Mouse (Mus musculus): ENCODE measurements around the gene Atxn7l1. TPM values are rescaled to one million over a fixed set of nuclear protein-coding genes. Genes with fewer than 3 reads are reported as not detected.
A peak's percentile ranks its signal among the peaks of the same experiment; 100 is the strongest.

The Atxn7l1 gene
- total and polyA plus RNA-seq, 2 experiments from 2014 or later: 15.8 to 24.9 TPM

DNA sequence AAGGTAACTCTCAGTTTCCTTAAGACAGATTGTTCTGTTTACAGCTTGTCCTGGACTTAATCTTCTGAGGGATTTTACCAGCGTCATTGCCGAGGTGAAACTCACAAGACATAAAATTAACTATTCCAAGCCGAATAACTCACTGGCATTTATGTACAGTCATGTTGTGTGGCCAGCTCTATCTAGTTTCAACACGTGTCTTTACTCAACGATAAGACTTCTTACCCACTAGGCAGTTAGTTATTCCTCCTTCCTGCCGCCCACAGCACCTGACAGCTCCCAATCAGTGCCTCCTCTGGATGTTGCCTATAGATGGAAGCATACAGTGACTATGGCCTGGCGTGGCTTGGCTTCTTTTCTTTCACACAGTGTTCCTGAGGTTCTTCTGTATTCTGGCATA is 161.2 kb downstream of the Atxn7l1 start:
- TF ChIP-seq CTCF (IDR thresholded peaks at IDR 0.05; ENCODE audit: low read depth): no peak
- Histone ChIP-seq H3K9me3 (ENCODE audit: low read length) (no peaks in the 10 kb centered on the region), H3K36me3 (ENCODE audit: insufficient read depth, low read length) (no peaks in the 10 kb centered on the region), H3K27ac (no peak overlapping the region), H3K4me1 (ENCODE audit: insufficient read depth, low read length) (peaks cover 8% of the 10 kb centered on the region; the same call in 1 of the 2 replicates), H3K4me3 (ENCODE audit: low read length) (no peak overlapping the region), H3K4me2 (ENCODE audit: low read depth, low read length) (no peak overlapping the region), H3K9ac (replicated peaks; ENCODE audit: low read length) (no peak overlapping the region), H3K27me3 (ENCODE audit: insufficient read depth, low read length) (no peaks in the 10 kb centered on the region)
- ATAC-seq (no peak), DNase-seq (ENCODE audit: low spot score) (no peak)
- 88% methylated on average over 7 of the region's 7 CpGs for WGBS

DNA sequence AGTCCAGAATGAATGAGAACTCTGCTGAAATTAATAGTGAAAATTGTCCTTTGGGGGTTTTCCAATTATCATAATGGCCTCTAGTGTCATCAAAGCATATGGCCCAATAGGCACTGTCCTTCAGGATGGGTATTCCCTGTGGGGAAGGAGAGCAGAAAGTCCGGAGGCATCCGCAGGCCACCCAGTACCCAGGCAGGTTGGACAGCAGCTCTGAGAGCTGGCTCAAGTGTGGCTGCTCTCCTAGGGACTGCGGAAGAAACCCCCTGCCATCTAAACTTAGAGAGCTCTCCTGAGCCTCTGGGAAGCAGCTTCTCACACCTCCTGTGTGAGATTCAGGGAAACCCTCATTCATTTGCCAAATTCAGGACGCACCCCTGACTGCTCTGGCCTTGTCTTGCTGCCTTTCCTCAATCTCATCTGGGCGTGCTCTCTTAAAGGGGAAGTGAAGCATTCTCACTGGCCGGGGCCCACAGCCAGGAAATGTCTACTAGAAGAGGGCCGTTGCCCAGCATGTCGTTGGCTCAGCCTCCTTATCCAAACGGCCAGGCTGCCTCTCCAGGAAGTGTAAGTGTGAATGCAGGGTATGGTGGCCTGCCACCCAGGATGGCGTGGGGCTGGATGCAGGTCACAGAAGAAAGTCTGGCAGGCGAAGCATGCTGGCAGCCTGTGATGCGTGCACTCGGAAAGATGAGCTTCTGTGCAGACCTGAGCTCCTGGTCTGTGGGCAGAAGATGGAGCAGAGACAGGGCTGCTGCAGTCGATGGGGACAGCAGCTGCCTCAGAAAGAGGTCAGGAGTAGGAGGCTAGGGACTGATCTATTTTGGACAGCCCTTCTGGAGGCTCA is 166.6 kb downstream of the Atxn7l1 start:
- peaks cover 14% of the 10 kb centered on the region for H3K4me1 ChIP-seq (ENCODE audit: insufficient read depth, low read length)
- 8% methylated on average over 14 of the region's 14 CpGs for WGBS
- DNase-seq (ENCODE audit: low spot score) (peak; percentile 88), ATAC-seq (peak; percentile 91)
- peak overlapping the region; percentile 21; the same call in 1 of the 2 replicates for H3K9ac ChIP-seq (replicated peaks; ENCODE audit: low read length)
- no peaks in the 10 kb centered on the region for H3K9me3 ChIP-seq (ENCODE audit: low read length)
- no peaks in the 10 kb centered on the region for H3K36me3 ChIP-seq (ENCODE audit: insufficient read depth, low read length)
- peak overlapping the region; percentile 65 for H3K27ac ChIP-seq
- H3K4me2 ChIP-seq (ENCODE audit: low read depth, low read length): peak overlapping the region; percentile 43
- H3K4me3 ChIP-seq (ENCODE audit: low read length): peak overlapping the region; percentile 11
- no peak for TF ChIP-seq CTCF (IDR thresholded peaks at IDR 0.05; ENCODE audit: low read depth)
- no peaks in the 10 kb centered on the region for H3K27me3 ChIP-seq (ENCODE audit: insufficient read depth, low read length)

DNA sequence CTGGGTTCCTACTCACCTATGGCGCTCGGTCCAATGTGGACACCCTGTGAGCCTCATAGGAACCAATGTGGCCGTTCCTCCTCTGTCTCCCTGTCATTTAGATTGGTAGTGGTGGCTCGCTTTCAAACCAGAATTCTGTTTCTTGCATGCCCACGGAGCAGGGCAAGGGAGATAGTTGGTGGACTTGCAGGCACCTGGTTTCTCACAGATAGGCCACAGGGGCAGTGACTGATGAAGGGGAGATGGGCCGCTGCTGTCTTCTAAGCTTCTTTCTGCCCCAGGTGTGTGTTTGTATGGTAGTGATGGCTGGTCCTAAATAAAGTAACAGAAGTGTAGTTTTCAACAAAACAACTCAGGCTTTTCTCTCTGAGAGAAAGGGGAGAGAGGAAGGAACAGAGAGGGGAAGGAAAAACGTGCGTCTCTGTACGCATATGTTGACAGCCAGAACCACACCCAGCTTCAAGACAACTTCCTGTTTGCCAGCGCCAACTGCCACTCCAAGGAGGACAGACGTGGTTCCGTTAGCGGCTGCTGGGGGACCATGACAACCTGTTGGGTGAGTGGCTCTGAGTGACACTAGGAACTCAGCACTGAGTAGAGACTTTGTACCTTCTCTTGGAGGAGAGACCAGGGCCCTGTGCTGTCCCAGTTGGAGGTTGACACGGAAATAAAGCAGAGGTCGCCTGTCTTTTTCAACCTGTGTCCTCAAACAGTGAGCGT is 167.6 kb downstream of the Atxn7l1 start:
- DNase-seq (ENCODE audit: low spot score) (no peak), ATAC-seq (no peak)
- H3K4me3 ChIP-seq (ENCODE audit: low read length): no peak overlapping the region
- H3K4me1 ChIP-seq (ENCODE audit: insufficient read depth, low read length): peaks cover 14% of the 10 kb centered on the region
- 73% methylated on average over 16 of the region's 16 CpGs for WGBS
- H3K27me3 ChIP-seq (ENCODE audit: insufficient read depth, low read length): no peaks in the 10 kb centered on the region
- 0 out of 2 replicates have a peak overlapping the region, but pooled peaks have one; percentile 21 for H3K9ac ChIP-seq (replicated peaks; ENCODE audit: low read length)
- no peak for TF ChIP-seq CTCF (IDR thresholded peaks at IDR 0.05; ENCODE audit: low read depth)
- H3K27ac ChIP-seq: no peak overlapping the region
- no peaks in the 10 kb centered on the region for H3K9me3 ChIP-seq (ENCODE audit: low read length)
- peak overlapping the region; percentile 43; the same call in 1 of the 2 replicates for H3K4me2 ChIP-seq (ENCODE audit: low read depth, low read length)
- H3K36me3 ChIP-seq (ENCODE audit: insufficient read depth, low read length): no peaks in the 10 kb centered on the region

DNA sequence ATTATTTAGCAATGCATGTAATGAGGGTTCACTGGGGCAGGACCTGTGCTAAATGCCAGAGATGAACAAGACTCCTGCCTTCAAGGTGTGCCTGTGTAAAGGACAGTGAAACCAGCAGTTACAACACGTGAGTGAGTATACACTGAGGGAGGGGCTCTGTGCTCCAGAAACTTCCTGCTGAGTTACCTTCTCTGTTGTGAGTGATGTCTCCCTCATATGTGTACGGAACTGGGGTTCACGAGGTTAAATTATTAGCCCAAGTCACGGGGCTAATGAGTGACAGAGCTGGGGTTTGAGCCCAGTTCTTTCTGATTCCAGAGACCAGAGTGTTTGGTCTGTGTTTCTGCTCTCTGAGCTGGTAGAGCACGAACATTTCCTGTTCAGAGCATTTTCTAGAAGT is 168.3 kb downstream of the Atxn7l1 start:
- 73% methylated on average over 5 of the region's 5 CpGs for WGBS
- no peaks in the 10 kb centered on the region for H3K36me3 ChIP-seq (ENCODE audit: insufficient read depth, low read length)

DNA sequence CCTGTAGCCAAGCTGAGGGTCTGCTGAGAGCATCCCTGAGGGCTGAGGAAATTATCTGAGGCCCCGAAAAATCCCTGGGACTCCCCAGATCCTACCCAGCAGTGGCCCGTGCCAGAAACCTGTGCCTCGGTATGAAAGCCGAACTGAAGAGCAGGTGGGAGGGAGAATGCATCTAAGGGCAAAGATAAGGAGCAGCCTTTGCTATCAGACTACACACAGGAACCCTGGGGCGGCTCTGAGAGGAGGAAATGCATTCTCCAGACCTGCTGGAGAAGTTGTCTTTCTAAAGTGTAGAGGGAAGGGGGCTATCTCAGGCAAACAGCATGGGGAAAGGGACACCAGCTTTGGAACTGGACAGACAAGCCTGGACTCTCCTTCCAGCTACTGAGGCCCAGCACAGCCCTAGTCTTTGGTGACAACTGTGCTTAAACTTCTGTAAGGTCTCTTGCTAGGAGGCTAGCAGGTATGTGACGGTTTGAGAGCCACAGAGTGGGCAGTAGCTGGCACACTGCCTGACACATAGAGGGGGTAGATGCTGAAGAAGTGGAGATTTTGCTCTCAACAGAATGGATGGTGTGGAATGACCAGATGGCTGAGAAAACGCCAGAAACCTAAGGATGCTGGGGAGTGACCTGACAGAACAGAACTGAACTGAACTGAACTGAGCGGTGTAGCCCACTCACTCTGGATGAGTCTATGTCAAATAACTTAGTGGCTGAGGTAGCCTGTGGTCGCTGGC is 170.5 kb downstream of the Atxn7l1 start:
- no peak for DNase-seq (ENCODE audit: low spot score)
- H3K27me3 ChIP-seq (ENCODE audit: insufficient read depth, low read length): no peaks in the 10 kb centered on the region
- no peaks in the 10 kb centered on the region for H3K36me3 ChIP-seq (ENCODE audit: insufficient read depth, low read length)
- 76% methylated on average over 9 of the region's 9 CpGs for WGBS
- no peak overlapping the region for H3K4me2 ChIP-seq (ENCODE audit: low read depth, low read length)
- H3K4me3 ChIP-seq (ENCODE audit: low read length): no peak overlapping the region
- H3K9me3 ChIP-seq (ENCODE audit: low read length): no peaks in the 10 kb centered on the region
- H3K4me1 ChIP-seq (ENCODE audit: insufficient read depth, low read length): peaks cover 14% of the 10 kb centered on the region
- no peak overlapping the region for H3K27ac ChIP-seq
- no peak for TF ChIP-seq CTCF (IDR thresholded peaks at IDR 0.05; ENCODE audit: low read depth)
- ATAC-seq: no peak
- H3K9ac ChIP-seq (replicated peaks; ENCODE audit: low read length): no peak overlapping the region

More for the DNA sequence above, 168.3 kb downstream of the Atxn7l1 start:
- Histone ChIP-seq H3K27ac (no peak overlapping the region), H3K4me3 (ENCODE audit: low read length) (no peak overlapping the region), H3K27me3 (ENCODE audit: insufficient read depth, low read length) (no peaks in the 10 kb centered on the region), H3K4me1 (ENCODE audit: insufficient read depth, low read length) (peaks cover 14% of the 10 kb centered on the region), H3K9ac (replicated peaks; ENCODE audit: low read length) (no peak overlapping the region), H3K9me3 (ENCODE audit: low read length) (no peaks in the 10 kb centered on the region), H3K4me2 (ENCODE audit: low read depth, low read length) (no peak overlapping the region)
- ATAC-seq: no peak
- no peak for TF ChIP-seq CTCF (IDR thresholded peaks at IDR 0.05; ENCODE audit: low read depth)
- DNase-seq (ENCODE audit: low spot score): no peak

DNA sequence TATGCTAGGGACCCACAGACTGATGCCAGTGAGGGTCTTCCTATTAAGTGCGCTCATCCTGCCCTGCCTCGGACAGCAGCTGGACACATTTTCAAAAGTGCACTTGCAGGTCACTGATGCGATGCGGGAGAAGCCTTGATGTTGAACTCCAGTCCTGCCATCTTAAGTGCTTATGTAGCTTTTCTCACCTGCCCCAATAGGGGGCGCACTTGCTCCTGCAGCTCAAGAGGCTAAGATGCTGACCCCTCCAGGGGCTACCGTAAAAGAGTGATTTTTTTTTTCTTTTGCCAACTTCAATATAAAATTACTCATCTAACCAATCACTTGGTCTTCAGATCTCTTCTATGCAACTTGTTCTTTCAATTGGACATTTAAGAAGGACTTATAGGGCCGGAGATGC is 175.1 kb downstream of the Atxn7l1 start:
- TF ChIP-seq CTCF (IDR thresholded peaks at IDR 0.05; ENCODE audit: low read depth): peak; percentile 29; the same call in 1 of the 2 replicates
- H3K27ac ChIP-seq: no peak overlapping the region
- no peak for DNase-seq (ENCODE audit: low spot score)
- no peak overlapping the region for H3K9ac ChIP-seq (replicated peaks; ENCODE audit: low read length)
- H3K4me1 ChIP-seq (ENCODE audit: insufficient read depth, low read length): no peaks in the 10 kb centered on the region
- WGBS: 79% methylated on average over 7 of the region's 7 CpGs
- H3K36me3 ChIP-seq (ENCODE audit: insufficient read depth, low read length): no peaks in the 10 kb centered on the region
- H3K9me3 ChIP-seq (ENCODE audit: low read length): no peaks in the 10 kb centered on the region
- no peaks in the 10 kb centered on the region for H3K27me3 ChIP-seq (ENCODE audit: insufficient read depth, low read length)
- no peak overlapping the region for H3K4me2 ChIP-seq (ENCODE audit: low read depth, low read length)
- H3K4me3 ChIP-seq (ENCODE audit: low read length): no peak overlapping the region
- ATAC-seq: no peak
